Mouse (Mus musculus) yolk sac, embryonic 10.5 days (tissue): ENCODE data around the gene Cntnap5c.
A peak's percentile ranks its signal among the peaks of the same experiment; 100 is the strongest.

Experiments
- DNase-seq: peaks from one replicate; pipeline ENCODE4 v3.0.0-alpha.2; 2017; ENCODE audit warnings: low spot score

Gene Cntnap5c

GRCm38 (mm10) chr17:58003322-58003721 lies 234.0 kb downstream of the Cntnap5c start:
- no peak for DNase-seq

DNA sequence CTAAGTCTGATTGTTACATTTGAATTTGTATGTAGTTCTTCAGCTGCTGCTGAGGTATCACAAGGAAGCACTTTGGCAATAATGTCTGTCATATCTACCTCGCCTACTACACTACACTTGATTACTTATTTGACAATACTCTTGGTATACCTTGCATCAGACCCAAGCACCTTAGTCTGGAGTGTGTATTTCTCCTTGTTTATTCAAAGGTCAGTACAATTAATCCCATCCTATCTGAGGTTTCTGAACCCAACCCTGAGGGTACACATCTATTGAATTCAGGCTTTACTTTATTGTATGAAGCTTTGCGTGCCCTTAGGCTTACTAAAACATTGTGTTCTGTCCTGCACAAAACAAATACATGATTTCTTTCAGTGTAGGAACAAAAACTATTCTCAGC lies 235.1 kb downstream of the Cntnap5c start:
- no peak for DNase-seq

DNA sequence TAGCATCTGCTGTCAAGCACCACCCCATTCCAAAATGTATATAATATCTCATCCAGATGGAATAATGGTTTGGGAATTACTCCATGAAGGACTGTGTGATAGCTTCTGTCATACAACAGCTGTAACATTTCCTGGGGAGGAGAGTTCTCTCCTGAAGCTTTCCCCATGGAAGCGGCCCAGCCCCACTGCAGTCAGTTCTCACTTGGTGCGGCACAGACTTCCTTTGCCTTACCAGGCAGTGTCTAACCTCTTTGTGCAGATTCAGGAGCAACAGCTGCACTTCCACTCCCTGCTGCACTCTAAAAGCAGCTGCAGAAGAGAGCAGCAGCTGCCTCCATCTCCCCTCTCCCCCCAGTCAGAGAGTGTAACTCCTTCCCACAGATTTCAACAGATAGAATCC lies 271.8 kb downstream of the Cntnap5c start:
- DNase-seq = no peak

DNA sequence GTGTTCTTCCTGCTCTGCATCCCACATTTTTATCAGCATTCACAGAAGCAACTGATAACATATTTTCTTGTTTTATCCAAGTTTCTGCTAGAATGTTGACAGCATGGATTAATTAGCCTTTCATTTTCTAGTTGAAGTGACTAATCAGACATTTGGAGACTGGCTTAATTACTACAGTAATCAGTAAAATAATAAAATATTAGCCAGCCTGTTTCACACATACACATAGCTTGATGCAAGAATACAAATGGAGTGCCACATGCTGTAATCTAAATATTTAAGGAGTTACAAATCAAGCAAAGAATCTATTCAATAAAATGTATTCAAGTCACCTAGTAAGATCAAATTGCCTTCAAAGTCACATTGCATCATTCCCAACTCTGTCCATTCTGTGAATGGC lies 275.8 kb downstream of the Cntnap5c start:
- no peak for DNase-seq

- DNase-seq = no peak
Measured at GRCm38 (mm10) chr17:58069912-58070311, 300.5 kb downstream of the Cntnap5c start.

- no peak for DNase-seq
Measured at GRCm38 (mm10) chr17:58082676-58083075, 313.3 kb downstream of the Cntnap5c start.

DNA sequence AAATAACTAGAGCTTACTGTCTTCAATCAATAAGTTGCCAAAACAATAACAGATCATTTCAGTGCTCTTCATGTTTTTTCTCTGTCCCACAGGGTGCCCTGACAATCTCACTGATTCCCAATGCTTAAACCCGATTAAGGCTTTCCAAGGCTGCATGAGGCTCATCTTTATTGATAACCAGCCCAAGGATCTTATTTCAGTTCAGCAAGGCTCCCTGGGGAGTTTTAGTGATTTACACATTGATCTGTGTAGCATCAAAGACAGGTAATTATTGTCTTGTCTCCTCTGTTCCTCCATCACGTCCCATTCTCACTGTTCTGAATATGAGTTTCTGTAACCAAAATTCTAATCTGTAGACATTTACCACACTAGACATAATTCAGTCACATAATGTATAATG lies 335.1 kb downstream of the Cntnap5c start:
- DNase-seq = no peak

DNA sequence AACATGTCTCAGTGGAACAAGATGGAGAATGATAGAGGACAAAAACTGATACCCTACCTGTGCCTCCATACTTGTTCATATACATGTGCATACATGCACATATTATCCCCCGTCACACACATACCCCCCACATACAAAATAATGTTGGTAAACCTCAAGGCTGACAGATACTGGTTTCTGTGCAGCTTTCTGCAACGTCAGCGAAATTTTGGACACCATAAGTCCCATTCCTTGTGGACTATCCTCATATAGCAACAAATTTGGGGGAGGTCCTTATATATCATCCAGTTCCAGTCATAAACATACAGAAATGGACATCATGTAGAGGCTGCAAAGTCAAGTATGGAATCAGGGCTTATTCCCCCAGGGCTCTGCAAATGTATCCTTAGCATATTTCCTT lies 338.5 kb downstream of the Cntnap5c start:
- no peak for DNase-seq

DNA sequence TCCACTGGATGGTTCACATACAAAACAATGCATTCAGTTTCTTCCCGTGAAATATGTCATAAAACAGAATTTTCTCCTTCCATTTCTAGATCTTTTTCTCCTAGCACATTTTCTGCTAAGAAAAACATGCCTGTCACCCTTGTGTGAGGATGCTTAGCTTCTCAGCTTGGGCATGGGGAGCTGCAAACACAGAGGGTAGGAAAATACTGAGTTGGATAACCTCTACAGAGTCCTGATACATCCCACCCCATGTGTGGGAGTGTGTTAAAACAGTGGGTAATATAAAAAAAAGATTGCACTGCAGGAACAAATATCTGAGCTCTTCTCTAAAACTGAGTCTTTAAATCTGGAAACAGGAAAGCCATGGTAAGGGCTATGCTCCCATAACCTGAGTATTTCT lies 339.0 kb downstream of the Cntnap5c start:
- no peak for DNase-seq

DNA sequence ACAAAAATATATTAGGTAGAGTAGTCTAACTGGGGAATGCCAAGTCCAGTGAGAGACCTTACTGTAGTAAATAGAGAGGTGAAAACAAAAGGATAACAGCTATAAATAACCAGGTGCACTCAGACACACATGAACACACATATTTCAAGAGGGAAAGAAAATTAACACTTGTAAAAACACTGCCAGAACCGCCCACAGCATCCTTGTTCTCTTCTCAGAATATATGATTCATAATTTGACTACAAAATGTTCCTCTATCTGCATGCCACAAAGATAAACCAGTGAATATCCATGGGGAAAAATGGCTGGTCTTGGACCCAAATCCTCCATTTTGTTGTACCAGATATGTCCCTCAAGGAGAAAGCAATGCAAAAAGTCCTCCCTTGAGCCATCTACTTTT lies 417.8 kb downstream of the Cntnap5c start:
- no peak for DNase-seq

- peak; percentile 3 for DNase-seq
Measured at GRCm38 (mm10) chr17:58201148-58201547, 431.8 kb downstream of the Cntnap5c start.

GRCm38 (mm10) chr17:58268058-58268457 lies 498.7 kb downstream of the Cntnap5c start:
- DNase-seq = no peak

GRCm38 (mm10) chr17:58351310-58351709 lies 581.9 kb downstream of the Cntnap5c start:
- no peak for DNase-seq

DNA sequence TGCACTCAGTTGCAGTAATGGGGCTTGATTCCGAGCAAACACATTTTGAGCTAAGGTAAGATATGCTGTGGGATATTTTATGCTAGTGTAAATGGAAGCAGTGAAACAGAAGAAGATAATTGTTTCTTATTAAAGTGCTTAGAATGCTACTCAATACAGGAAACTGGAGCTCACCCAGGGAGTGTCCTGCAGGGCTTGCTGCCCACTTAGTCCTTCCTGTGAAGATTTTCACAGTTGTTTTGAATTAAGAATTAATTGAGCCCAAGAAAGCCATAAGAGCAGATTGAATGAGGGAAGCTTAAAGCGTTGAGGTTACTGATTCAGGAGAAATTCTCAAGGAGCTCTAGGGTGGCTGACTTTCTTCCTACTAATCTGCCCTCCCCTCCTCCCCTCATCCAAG lies 586.9 kb downstream of the Cntnap5c start:
- DNase-seq = no peak

DNA sequence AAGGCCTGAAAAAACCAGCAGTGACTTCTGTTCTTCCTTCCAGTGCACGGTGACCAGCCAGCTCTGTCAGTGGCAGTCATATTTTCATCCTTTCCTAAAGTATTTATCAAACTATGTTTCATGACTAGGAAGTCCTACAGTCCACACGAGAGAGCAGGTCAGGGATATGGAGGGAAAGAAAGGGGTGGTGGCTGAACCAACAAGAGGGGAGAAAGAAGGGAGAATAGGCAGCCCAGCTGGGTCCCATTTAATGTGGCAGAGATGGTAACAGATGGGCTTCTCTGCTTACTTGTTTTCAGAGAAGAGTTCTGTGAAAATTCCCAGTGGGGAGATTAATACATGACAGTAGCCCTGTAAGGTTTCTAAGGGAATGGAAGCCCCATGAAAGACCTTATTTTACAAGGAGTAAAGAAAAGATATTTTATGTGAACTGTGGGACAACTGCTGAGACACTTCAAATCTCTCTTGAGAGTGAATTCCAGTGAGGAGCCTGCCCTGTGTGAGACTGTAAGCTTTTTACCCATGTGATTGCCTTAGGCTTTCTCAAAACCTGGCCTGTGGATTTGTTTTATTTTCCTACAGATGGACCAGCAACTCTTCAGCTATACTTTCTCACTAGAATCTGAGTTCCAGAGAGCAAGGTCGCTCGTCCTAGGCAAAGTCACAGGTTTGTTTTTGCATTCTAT lies 594.4 kb downstream of the Cntnap5c start:
- DNase-seq = no peak

DNA sequence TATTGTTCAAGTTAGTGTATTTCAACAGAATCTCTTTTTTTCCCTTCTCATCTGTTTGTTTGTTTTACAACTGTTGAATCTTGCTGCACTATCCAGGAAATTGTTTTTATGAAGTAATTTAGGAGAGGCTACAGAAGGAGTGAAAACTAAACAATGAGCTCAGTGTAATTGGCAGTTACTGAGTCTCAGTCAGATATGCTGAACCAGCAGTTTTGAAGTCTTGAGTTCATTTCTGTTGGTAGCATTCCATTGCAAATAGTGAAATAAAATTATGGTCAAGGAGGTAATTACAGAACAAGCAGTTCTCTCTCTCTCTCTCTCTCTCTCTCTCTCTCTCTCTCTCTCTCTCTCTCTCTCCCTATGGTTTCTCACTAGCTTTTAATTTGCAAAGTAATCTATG lies 600.7 kb downstream of the Cntnap5c start:
- DNase-seq = no peak

- no peak for DNase-seq
Measured at GRCm38 (mm10) chr17:58407769-58408168, 638.4 kb downstream of the Cntnap5c start.

GRCm38 (mm10) chr17:58408756-58409155 lies 639.4 kb downstream of the Cntnap5c start:
- no peak for DNase-seq

GRCm38 (mm10) chr17:58437443-58437842 lies 668.1 kb downstream of the Cntnap5c start:
- DNase-seq = no peak
